Mouse (Mus musculus): ENCODE results near the gene Slc25a13. TPM values are rescaled to one million over a fixed set of nuclear protein-coding genes. Genes with fewer than 3 reads are reported as not detected.
A peak's percentile ranks its signal among the peaks of the same experiment; 100 is the strongest.

Slc25a13 gene
- total and polyA plus RNA-seq, 3 experiments, result 45.5 to 146 (median 121) TPM

- TF ChIP-seq POLR2A (IDR thresholded peaks at IDR 0.05; ENCODE audit: insufficient read depth, low read depth, low read length), result no peak
- TF ChIP-seq EP300 (IDR thresholded peaks at IDR 0.05; ENCODE audit: insufficient read depth, low read depth, low read length), result no peak
- no peak for TF ChIP-seq CTCF (IDR thresholded peaks at IDR 0.05)
- H3K27ac ChIP-seq, result no peak overlapping the region
- 69% methylated on average over 4 of the region's 4 CpGs for WGBS
- no peak overlapping the region for H3K9ac ChIP-seq (ENCODE audit: low read depth, low read length)
- no peaks in the 10 kb centered on the region for H3K36me3 ChIP-seq (ENCODE audit: control insufficient read depth, insufficient read depth, low read length)
- H3K4me3 ChIP-seq, result no peak overlapping the region
- no peaks in the 10 kb centered on the region for H3K27me3 ChIP-seq (ENCODE audit: control insufficient read depth, insufficient read depth, low read length)
- no peaks in the 10 kb centered on the region for H3K4me1 ChIP-seq (ENCODE audit: control insufficient read depth, insufficient read depth, low read length)
- H3K79me2 ChIP-seq (replicated peaks; ENCODE audit: control insufficient read depth, insufficient read depth, low read length), result no peaks in the 10 kb centered on the region
- intact Hi-C loops (cut with DNase I), result loop anchor here (10.0 kb wide), 1 partner anchor 783 kb away; the partner anchor contains the start of gene Dlx5
- DNase-seq, result peak in 1 of 2 experiments; percentile 21
Measured at GRCm38 (mm10) chr6:6101605-6102004, 115.4 kb downstream of the Slc25a13 start.

GRCm38 (mm10) chr6:6100892-6101480 is 116.0 kb downstream of the Slc25a13 start:
- H3K4me3 ChIP-seq, result no peak overlapping the region
- WGBS, result 71% methylated on average over 9 of the region's 9 CpGs
- DNase-seq, result no peak
- intact Hi-C loops (cut with DNase I), result loop anchor here (10.0 kb wide), 1 partner anchor 784 kb away; the partner anchor contains the start of gene Dlx5
- H3K4me1 ChIP-seq (ENCODE audit: control insufficient read depth, insufficient read depth, low read length), result no peaks in the 10 kb centered on the region
- no peak overlapping the region for H3K27ac ChIP-seq
- TF ChIP-seq EP300 (IDR thresholded peaks at IDR 0.05; ENCODE audit: insufficient read depth, low read depth, low read length), result no peak
- no peak for TF ChIP-seq CTCF (IDR thresholded peaks at IDR 0.05)
- TF ChIP-seq POLR2A (IDR thresholded peaks at IDR 0.05; ENCODE audit: insufficient read depth, low read depth, low read length), result no peak
- no peaks in the 10 kb centered on the region for H3K36me3 ChIP-seq (ENCODE audit: control insufficient read depth, insufficient read depth, low read length)
- no peak overlapping the region for H3K9ac ChIP-seq (ENCODE audit: low read depth, low read length)
- no peaks in the 10 kb centered on the region for H3K27me3 ChIP-seq (ENCODE audit: control insufficient read depth, insufficient read depth, low read length)
- H3K79me2 ChIP-seq (replicated peaks; ENCODE audit: control insufficient read depth, insufficient read depth, low read length), result no peaks in the 10 kb centered on the region

GRCm38 (mm10) chr6:6093978-6094377 is 123.0 kb downstream of the Slc25a13 start:
- Histone ChIP-seq H3K79me2 (replicated peaks; ENCODE audit: control insufficient read depth, insufficient read depth, low read length) (no peaks in the 10 kb centered on the region), H3K36me3 (ENCODE audit: control insufficient read depth, insufficient read depth, low read length) (no peaks in the 10 kb centered on the region), H3K9ac (ENCODE audit: low read depth, low read length) (no peak overlapping the region), H3K27ac (no peak overlapping the region), H3K4me3 (no peak overlapping the region), H3K27me3 (ENCODE audit: control insufficient read depth, insufficient read depth, low read length) (no peaks in the 10 kb centered on the region), H3K4me1 (ENCODE audit: control insufficient read depth, insufficient read depth, low read length) (peaks cover 1% of the 10 kb centered on the region; the same call in 1 of the 2 replicates)
- WGBS, result 87% methylated on average over 3 of the region's 3 CpGs
- intact Hi-C loops (cut with DNase I), result no loop called here
- no peak for DNase-seq
- TF ChIP-seq EP300 (IDR thresholded peaks at IDR 0.05; ENCODE audit: insufficient read depth, low read depth, low read length), result no peak
- TF ChIP-seq POLR2A (IDR thresholded peaks at IDR 0.05; ENCODE audit: insufficient read depth, low read depth, low read length), result no peak
- TF ChIP-seq CTCF (IDR thresholded peaks at IDR 0.05), result no peak

- H3K9ac ChIP-seq (ENCODE audit: low read depth, low read length), result no peak overlapping the region
- H3K27ac ChIP-seq, result no peak overlapping the region
- no peaks in the 10 kb centered on the region for H3K79me2 ChIP-seq (replicated peaks; ENCODE audit: control insufficient read depth, insufficient read depth, low read length)
- H3K4me3 ChIP-seq, result no peak overlapping the region
- peaks cover 1% of the 10 kb centered on the region; the same call in 1 of the 2 replicates for H3K4me1 ChIP-seq (ENCODE audit: control insufficient read depth, insufficient read depth, low read length)
- intact Hi-C loops (cut with DNase I), result no loop called here
- no peaks in the 10 kb centered on the region for H3K36me3 ChIP-seq (ENCODE audit: control insufficient read depth, insufficient read depth, low read length)
- WGBS, result 91% methylated on average over 3 of the region's 3 CpGs
- TF ChIP-seq CTCF (IDR thresholded peaks at IDR 0.05) (no peak), POLR2A (IDR thresholded peaks at IDR 0.05; ENCODE audit: insufficient read depth, low read depth, low read length) (no peak), EP300 (IDR thresholded peaks at IDR 0.05; ENCODE audit: insufficient read depth, low read depth, low read length) (no peak)
- no peaks in the 10 kb centered on the region for H3K27me3 ChIP-seq (ENCODE audit: control insufficient read depth, insufficient read depth, low read length)
- DNase-seq, result no peak
Measured at GRCm38 (mm10) chr6:6093522-6093921, 123.5 kb downstream of the Slc25a13 start.

- Histone ChIP-seq H3K27ac (no peak overlapping the region), H3K27me3 (ENCODE audit: control insufficient read depth, insufficient read depth, low read length) (no peaks in the 10 kb centered on the region), H3K79me2 (replicated peaks; ENCODE audit: control insufficient read depth, insufficient read depth, low read length) (no peaks in the 10 kb centered on the region), H3K36me3 (ENCODE audit: control insufficient read depth, insufficient read depth, low read length) (no peaks in the 10 kb centered on the region), H3K4me3 (no peak overlapping the region), H3K9ac (ENCODE audit: low read depth, low read length) (no peak overlapping the region), H3K4me1 (ENCODE audit: control insufficient read depth, insufficient read depth, low read length) (peaks cover 1% of the 10 kb centered on the region)
- no peak for DNase-seq
- TF ChIP-seq CTCF (IDR thresholded peaks at IDR 0.05), result no peak
- TF ChIP-seq EP300 (IDR thresholded peaks at IDR 0.05; ENCODE audit: insufficient read depth, low read depth, low read length), result no peak
- TF ChIP-seq POLR2A (IDR thresholded peaks at IDR 0.05; ENCODE audit: insufficient read depth, low read depth, low read length), result no peak
- intact Hi-C loops (cut with DNase I), result no loop called here
- 84% methylated on average over 10 of the region's 10 CpGs for WGBS
Measured at GRCm38 (mm10) chr6:6092497-6092896, 124.5 kb downstream of the Slc25a13 start.

GRCm38 (mm10) chr6:6091016-6091415 is 126.0 kb downstream of the Slc25a13 start:
- 45% methylated on average over 3 of the region's 3 CpGs for WGBS
- H3K27ac ChIP-seq, result no peak overlapping the region
- no peaks in the 10 kb centered on the region for H3K79me2 ChIP-seq (replicated peaks; ENCODE audit: control insufficient read depth, insufficient read depth, low read length)
- H3K4me3 ChIP-seq, result no peak overlapping the region
- peak; percentile 31 to 40 for DNase-seq
- peaks cover 1% of the 10 kb centered on the region for H3K4me1 ChIP-seq (ENCODE audit: control insufficient read depth, insufficient read depth, low read length)
- H3K27me3 ChIP-seq (ENCODE audit: control insufficient read depth, insufficient read depth, low read length), result no peaks in the 10 kb centered on the region
- no peak overlapping the region for H3K9ac ChIP-seq (ENCODE audit: low read depth, low read length)
- TF ChIP-seq POLR2A (IDR thresholded peaks at IDR 0.05; ENCODE audit: insufficient read depth, low read depth, low read length) (no peak), CTCF (IDR thresholded peaks at IDR 0.05) (no peak), EP300 (IDR thresholded peaks at IDR 0.05; ENCODE audit: insufficient read depth, low read depth, low read length) (no peak)
- H3K36me3 ChIP-seq (ENCODE audit: control insufficient read depth, insufficient read depth, low read length), result no peaks in the 10 kb centered on the region
- intact Hi-C loops (cut with DNase I), result no loop called here

Measured in heart, adult 2 months (tissue).